Mouse (Mus musculus): ENCODE measurements around the gene Foxf2. TPM values are rescaled to one million over a fixed set of nuclear protein-coding genes. Genes with fewer than 3 reads are reported as not detected.

The Foxf2 gene
- not detected in 2 replicates for polyA plus RNA-seq (2012)

GRCm38 (mm10) chr13:31625333-31626101 lies at the start of gene Foxf2:
Gene Foxf2 (plus strand): TSS chr13:31625816.
- no peak within 1 kb of the TSS for H3K4me3 ChIP-seq (replicated peaks)
- H3K4me1 ChIP-seq (ENCODE audit: control insufficient read depth): no peaks in the 10 kb centered on the region
- no peaks in the 10 kb centered on the region for H3K36me3 ChIP-seq (ENCODE audit: control insufficient read depth)
- TF ChIP-seq TAL1 (IDR thresholded peaks at IDR 0.05; ENCODE audit: low read length) (no peak), GATA1 (IDR thresholded peaks at IDR 0.05; ENCODE audit: low read length) (no peak)
- peaks cover 100% of the 10 kb centered on the region for H3K27me3 ChIP-seq (ENCODE audit: control insufficient read depth)
- no peaks in the 10 kb centered on the region; the same call in 1 of the 2 replicates for H3K9me3 ChIP-seq (ENCODE audit: control insufficient read depth, low read length)

GRCm38 (mm10) chr13:31576696-31577095 lies 48.9 kb upstream of the Foxf2 start:
- no peak overlapping the region for H3K4me3 ChIP-seq (replicated peaks)
- no peaks in the 10 kb centered on the region for H3K9me3 ChIP-seq (ENCODE audit: control insufficient read depth, low read length)
- H3K36me3 ChIP-seq (ENCODE audit: control insufficient read depth): no peaks in the 10 kb centered on the region
- no peaks in the 10 kb centered on the region for H3K4me1 ChIP-seq (ENCODE audit: control insufficient read depth)
- TF ChIP-seq TAL1 (IDR thresholded peaks at IDR 0.05; ENCODE audit: low read length) (no peak), GATA1 (IDR thresholded peaks at IDR 0.05; ENCODE audit: low read length) (no peak)
- H3K27me3 ChIP-seq (ENCODE audit: control insufficient read depth): no peaks in the 10 kb centered on the region

GRCm38 (mm10) chr13:31577576-31577975 lies 48.0 kb upstream of the Foxf2 start:
- no peaks in the 10 kb centered on the region for H3K36me3 ChIP-seq (ENCODE audit: control insufficient read depth)
- TF ChIP-seq GATA1 (IDR thresholded peaks at IDR 0.05; ENCODE audit: low read length): no peak
- TF ChIP-seq TAL1 (IDR thresholded peaks at IDR 0.05; ENCODE audit: low read length): no peak

GRCm38 (mm10) chr13:31578389-31578788 lies 47.2 kb upstream of the Foxf2 start:
- Histone ChIP-seq H3K4me1 (ENCODE audit: control insufficient read depth) (no peaks in the 10 kb centered on the region), H3K36me3 (ENCODE audit: control insufficient read depth) (no peaks in the 10 kb centered on the region), H3K4me3 (replicated peaks) (no peak overlapping the region), H3K9me3 (ENCODE audit: control insufficient read depth, low read length) (no peaks in the 10 kb centered on the region), H3K27me3 (ENCODE audit: control insufficient read depth) (no peaks in the 10 kb centered on the region)
- TF ChIP-seq GATA1 (IDR thresholded peaks at IDR 0.05; ENCODE audit: low read length): no peak
- TF ChIP-seq TAL1 (IDR thresholded peaks at IDR 0.05; ENCODE audit: low read length): no peak

More at GRCm38 (mm10) chr13:31577576-31577975, 48.0 kb upstream of the Foxf2 start:
- no peaks in the 10 kb centered on the region for H3K9me3 ChIP-seq (ENCODE audit: control insufficient read depth, low read length)
- no peaks in the 10 kb centered on the region for H3K27me3 ChIP-seq (ENCODE audit: control insufficient read depth)
- H3K4me1 ChIP-seq (ENCODE audit: control insufficient read depth): no peaks in the 10 kb centered on the region
- no peak overlapping the region for H3K4me3 ChIP-seq (replicated peaks)

DNA sequence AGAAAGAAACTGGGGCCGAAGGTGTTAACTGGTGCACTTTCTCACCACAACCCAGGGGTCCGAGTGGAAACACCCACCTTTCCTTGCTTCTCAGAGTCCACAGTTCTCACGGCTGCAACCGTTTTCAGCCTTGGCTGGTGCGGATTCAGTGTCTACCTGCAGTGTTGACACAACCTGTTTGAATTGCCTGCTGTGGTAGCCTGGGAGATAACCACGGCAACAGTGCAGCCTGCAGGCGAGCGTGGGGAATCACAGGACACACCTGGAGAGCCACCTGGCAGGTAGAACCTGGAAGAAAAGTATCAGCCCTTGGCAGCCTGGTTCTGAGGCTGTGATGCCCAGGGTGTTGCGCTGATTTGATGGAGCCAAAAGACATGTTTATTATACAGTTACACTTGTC lies 45.8 kb upstream of the Foxf2 start:
- H3K4me1 ChIP-seq (ENCODE audit: control insufficient read depth): no peaks in the 10 kb centered on the region
- H3K9me3 ChIP-seq (ENCODE audit: control insufficient read depth, low read length): no peaks in the 10 kb centered on the region
- TF ChIP-seq TAL1 (IDR thresholded peaks at IDR 0.05; ENCODE audit: low read length) (no peak), GATA1 (IDR thresholded peaks at IDR 0.05; ENCODE audit: low read length) (no peak)
- no peaks in the 10 kb centered on the region for H3K36me3 ChIP-seq (ENCODE audit: control insufficient read depth)
- no peak overlapping the region for H3K4me3 ChIP-seq (replicated peaks)
- H3K27me3 ChIP-seq (ENCODE audit: control insufficient read depth): no peaks in the 10 kb centered on the region

DNA sequence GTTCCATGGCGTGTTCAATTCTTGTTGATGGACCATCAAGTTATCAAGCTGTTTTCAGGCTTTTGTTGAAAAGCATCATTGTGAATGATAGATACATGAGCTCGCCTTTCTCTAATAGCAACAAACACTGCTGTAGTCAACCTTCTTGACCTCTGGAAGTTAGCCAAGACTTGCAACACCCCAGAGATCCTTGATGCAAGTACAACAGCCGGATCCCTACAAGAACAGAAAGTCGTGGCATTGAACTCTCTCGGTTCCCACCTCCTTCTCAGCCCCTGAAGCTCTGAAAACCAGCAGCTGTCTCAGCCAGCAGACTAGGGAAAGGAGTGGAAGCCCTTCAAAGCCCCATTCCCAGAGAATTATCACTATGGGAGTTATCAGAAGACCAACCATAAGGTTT lies 38.3 kb upstream of the Foxf2 start:
- Histone ChIP-seq H3K4me1 (ENCODE audit: control insufficient read depth) (no peaks in the 10 kb centered on the region), H3K4me3 (replicated peaks) (no peak overlapping the region), H3K9me3 (ENCODE audit: control insufficient read depth, low read length) (0 out of 2 replicates have a peak, but pooled peaks cover 2% of the 10 kb centered on the region), H3K27me3 (ENCODE audit: control insufficient read depth) (no peaks in the 10 kb centered on the region), H3K36me3 (ENCODE audit: control insufficient read depth) (no peaks in the 10 kb centered on the region)
- TF ChIP-seq TAL1 (IDR thresholded peaks at IDR 0.05; ENCODE audit: low read length) (no peak), GATA1 (IDR thresholded peaks at IDR 0.05; ENCODE audit: low read length) (no peak)

- no peak for TF ChIP-seq TAL1 (IDR thresholded peaks at IDR 0.05; ENCODE audit: low read length)
- TF ChIP-seq GATA1 (IDR thresholded peaks at IDR 0.05; ENCODE audit: low read length): no peak
- H3K36me3 ChIP-seq (ENCODE audit: control insufficient read depth): no peaks in the 10 kb centered on the region
Observed at GRCm38 (mm10) chr13:31599576-31599975, 26.0 kb upstream of the Foxf2 start.

GRCm38 (mm10) chr13:31603964-31604363 lies 21.7 kb upstream of the Foxf2 start:
- H3K27me3 ChIP-seq (ENCODE audit: control insufficient read depth): no peaks in the 10 kb centered on the region
- H3K9me3 ChIP-seq (ENCODE audit: control insufficient read depth, low read length): no peaks in the 10 kb centered on the region
- H3K36me3 ChIP-seq (ENCODE audit: control insufficient read depth): no peaks in the 10 kb centered on the region
- no peaks in the 10 kb centered on the region for H3K4me1 ChIP-seq (ENCODE audit: control insufficient read depth)
- TF ChIP-seq GATA1 (IDR thresholded peaks at IDR 0.05; ENCODE audit: low read length) (no peak), TAL1 (IDR thresholded peaks at IDR 0.05; ENCODE audit: low read length) (no peak)
- no peak overlapping the region for H3K4me3 ChIP-seq (replicated peaks)

More at GRCm38 (mm10) chr13:31599576-31599975, 26.0 kb upstream of the Foxf2 start:
- Histone ChIP-seq H3K4me1 (ENCODE audit: control insufficient read depth) (no peaks in the 10 kb centered on the region), H3K27me3 (ENCODE audit: control insufficient read depth) (no peaks in the 10 kb centered on the region), H3K4me3 (replicated peaks) (no peak overlapping the region), H3K9me3 (ENCODE audit: control insufficient read depth, low read length) (no peaks in the 10 kb centered on the region)

DNA sequence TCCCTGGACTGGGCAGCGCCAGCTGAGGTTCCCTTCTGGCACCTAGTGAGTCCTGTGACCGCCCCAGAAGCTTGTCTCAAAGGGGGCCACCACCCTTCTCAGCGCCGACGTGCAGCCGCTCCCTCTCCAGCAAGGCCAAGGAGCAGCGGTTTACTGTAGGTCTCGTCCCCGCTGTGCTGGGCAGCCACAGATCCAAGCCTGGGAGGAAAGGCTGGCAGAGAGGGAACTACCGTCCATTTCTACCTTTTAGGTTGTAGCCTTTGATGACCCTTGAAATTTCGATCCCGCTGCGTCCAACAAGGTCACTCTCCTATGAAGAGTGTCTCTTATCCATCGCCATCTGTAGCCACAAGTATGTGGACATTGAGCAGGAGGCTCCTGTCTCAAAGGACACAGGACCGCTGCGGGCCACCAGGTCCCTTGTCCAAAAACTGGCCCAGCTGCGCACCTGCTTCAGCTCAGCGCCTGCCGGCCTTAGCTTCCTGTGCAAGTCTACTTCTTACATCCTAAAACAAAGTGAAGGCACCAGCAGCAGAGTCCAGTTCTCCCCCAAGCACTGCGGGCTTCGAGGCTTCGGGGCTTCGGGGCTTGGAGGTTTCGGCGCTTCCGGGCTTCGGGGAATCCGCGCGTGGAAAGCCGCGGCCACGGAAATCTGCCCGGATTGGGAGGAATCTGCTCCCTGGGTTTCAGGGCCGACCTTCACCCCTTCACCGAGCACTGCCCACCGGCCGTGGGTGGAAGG lies 10.7 kb upstream of the Foxf2 start:
- Histone ChIP-seq H3K9me3 (ENCODE audit: control insufficient read depth, low read length) (no peaks in the 10 kb centered on the region), H3K4me3 (replicated peaks) (no peak overlapping the region), H3K4me1 (ENCODE audit: control insufficient read depth) (no peaks in the 10 kb centered on the region), H3K36me3 (ENCODE audit: control insufficient read depth) (no peaks in the 10 kb centered on the region), H3K27me3 (ENCODE audit: control insufficient read depth) (peaks cover 85% of the 10 kb centered on the region)
- TF ChIP-seq TAL1 (IDR thresholded peaks at IDR 0.05; ENCODE audit: low read length) (no peak), GATA1 (IDR thresholded peaks at IDR 0.05; ENCODE audit: low read length) (no peak)
